Mouse (Mus musculus): ENCODE results near the gene Cdc42bpg.

GRCm38 (mm10) chr19:6346023-6346422 is 39.8 kb downstream of the Cdc42bpg start:
- TF ChIP-seq CTCF (IDR thresholded peaks at IDR 0.05; ENCODE audit: insufficient read depth, low read depth, low read length) (no peak), POLR2A (IDR thresholded peaks at IDR 0.05; ENCODE audit: insufficient read depth, low read depth, low read length) (no peak)
